Mouse (Mus musculus): ENCODE data around the gene Pla2g7. TPM values are rescaled to one million over a fixed set of nuclear protein-coding genes. Genes with fewer than 3 reads are reported as not detected.
A peak's percentile ranks its signal among the peaks of the same experiment; 100 is the strongest.

Gene Pla2g7
- total and polyA plus RNA-seq, 2 experiments from 2014 or later, result 11.1 to 22.7 TPM

GRCm38 (mm10) chr17:43644375-43644774 lies 76.5 kb downstream of the Pla2g7 start:
- ATAC-seq (ENCODE audit: insufficient read depth, low read depth), result peak; percentile 81
- no peak for TF ChIP-seq EP300 (IDR thresholded peaks at IDR 0.05; ENCODE audit: low read depth)
- TF ChIP-seq CTCF (IDR thresholded peaks at IDR 0.05; ENCODE audit: low read depth), result no peak
- DNase-seq (ENCODE audit: low spot score), result peak; percentile 62

GRCm38 (mm10) chr17:43645136-43645535 lies 77.2 kb downstream of the Pla2g7 start:
- no peak overlapping the region for H3K9ac ChIP-seq (replicated peaks; ENCODE audit: low read depth, low read length)
- no peak overlapping the region for H3K27ac ChIP-seq (ENCODE audit: low read depth)
- no peaks in the 10 kb centered on the region for H3K27me3 ChIP-seq (ENCODE audit: control insufficient read depth, insufficient read depth, low read length)
- peaks cover 12% of the 10 kb centered on the region for H3K4me1 ChIP-seq (ENCODE audit: control insufficient read depth, insufficient read depth)
- 71% methylated on average over 3 of the region's 3 CpGs for WGBS
- peaks cover 17% of the 10 kb centered on the region; the same call in 1 of the 2 replicates for H3K36me3 ChIP-seq (replicated peaks; ENCODE audit: control insufficient read depth, insufficient read depth, low read length)
- H3K4me3 ChIP-seq (ENCODE audit: low read depth, low read length), result no peak overlapping the region
- H3K9me3 ChIP-seq (replicated peaks; ENCODE audit: control insufficient read depth, low read length), result no peaks in the 10 kb centered on the region
- no peak overlapping the region for H3K4me2 ChIP-seq (ENCODE audit: low read depth, low read length)
- TF ChIP-seq CTCF (IDR thresholded peaks at IDR 0.05; ENCODE audit: low read depth), result no peak
- no peak for TF ChIP-seq EP300 (IDR thresholded peaks at IDR 0.05; ENCODE audit: low read depth)
- ATAC-seq (ENCODE audit: insufficient read depth, low read depth), result no peak
- DNase-seq (ENCODE audit: low spot score), result no peak

More at GRCm38 (mm10) chr17:43644375-43644774, 76.5 kb downstream of the Pla2g7 start:
- Histone ChIP-seq H3K4me1 (ENCODE audit: control insufficient read depth, insufficient read depth) (peaks cover 12% of the 10 kb centered on the region), H3K27me3 (ENCODE audit: control insufficient read depth, insufficient read depth, low read length) (no peaks in the 10 kb centered on the region), H3K9ac (replicated peaks; ENCODE audit: low read depth, low read length) (no peak overlapping the region), H3K4me2 (ENCODE audit: low read depth, low read length) (peak overlapping the region; percentile 30; the same call in 1 of the 2 replicates), H3K4me3 (ENCODE audit: low read depth, low read length) (no peak overlapping the region), H3K27ac (ENCODE audit: low read depth) (no peak overlapping the region), H3K36me3 (replicated peaks; ENCODE audit: control insufficient read depth, insufficient read depth, low read length) (peaks cover 17% of the 10 kb centered on the region; the same call in 1 of the 2 replicates), H3K9me3 (replicated peaks; ENCODE audit: control insufficient read depth, low read length) (no peaks in the 10 kb centered on the region)
- 6% methylated on average over 7 of the region's 7 CpGs for WGBS

- Histone ChIP-seq H3K9ac (replicated peaks; ENCODE audit: low read depth, low read length) (no peak overlapping the region), H3K4me2 (ENCODE audit: low read depth, low read length) (no peak overlapping the region), H3K4me1 (ENCODE audit: control insufficient read depth, insufficient read depth) (peaks cover 12% of the 10 kb centered on the region), H3K9me3 (replicated peaks; ENCODE audit: control insufficient read depth, low read length) (no peaks in the 10 kb centered on the region), H3K27ac (ENCODE audit: low read depth) (no peak overlapping the region), H3K36me3 (replicated peaks; ENCODE audit: control insufficient read depth, insufficient read depth, low read length) (peaks cover 22% of the 10 kb centered on the region), H3K27me3 (ENCODE audit: control insufficient read depth, insufficient read depth, low read length) (no peaks in the 10 kb centered on the region), H3K4me3 (ENCODE audit: low read depth, low read length) (no peak overlapping the region)
- 45% methylated on average over 5 of the region's 5 CpGs for WGBS
- DNase-seq (ENCODE audit: low spot score) (no peak), ATAC-seq (ENCODE audit: insufficient read depth, low read depth) (no peak)
- TF ChIP-seq EP300 (IDR thresholded peaks at IDR 0.05; ENCODE audit: low read depth), result no peak
- TF ChIP-seq CTCF (IDR thresholded peaks at IDR 0.05; ENCODE audit: low read depth), result no peak
Measured at GRCm38 (mm10) chr17:43646925-43647324, 79.0 kb downstream of the Pla2g7 start.

- DNase-seq (ENCODE audit: low spot score) (no peak), ATAC-seq (ENCODE audit: insufficient read depth, low read depth) (no peak)
- Histone ChIP-seq H3K9ac (replicated peaks; ENCODE audit: low read depth, low read length) (no peak overlapping the region), H3K27ac (ENCODE audit: low read depth) (no peak overlapping the region), H3K36me3 (replicated peaks; ENCODE audit: control insufficient read depth, insufficient read depth, low read length) (peaks cover 28% of the 10 kb centered on the region), H3K9me3 (replicated peaks; ENCODE audit: control insufficient read depth, low read length) (no peaks in the 10 kb centered on the region), H3K4me3 (ENCODE audit: low read depth, low read length) (no peak overlapping the region), H3K27me3 (ENCODE audit: control insufficient read depth, insufficient read depth, low read length) (no peaks in the 10 kb centered on the region), H3K4me1 (ENCODE audit: control insufficient read depth, insufficient read depth) (peaks cover 3% of the 10 kb centered on the region; the same call in 1 of the 2 replicates), H3K4me2 (ENCODE audit: low read depth, low read length) (no peak overlapping the region)
- TF ChIP-seq EP300 (IDR thresholded peaks at IDR 0.05; ENCODE audit: low read depth) (no peak), CTCF (IDR thresholded peaks at IDR 0.05; ENCODE audit: low read depth) (peak; percentile 48)
- 80% methylated on average over 10 of the region's 10 CpGs for WGBS
Measured at GRCm38 (mm10) chr17:43649641-43650436, 81.9 kb downstream of the Pla2g7 start.

GRCm38 (mm10) chr17:43651314-43652046 lies 83.6 kb downstream of the Pla2g7 start:
- Histone ChIP-seq H3K9me3 (replicated peaks; ENCODE audit: control insufficient read depth, low read length) (no peaks in the 10 kb centered on the region), H3K4me1 (ENCODE audit: control insufficient read depth, insufficient read depth) (no peaks in the 10 kb centered on the region), H3K9ac (replicated peaks; ENCODE audit: low read depth, low read length) (no peak overlapping the region), H3K27ac (ENCODE audit: low read depth) (no peak overlapping the region), H3K27me3 (ENCODE audit: control insufficient read depth, insufficient read depth, low read length) (no peaks in the 10 kb centered on the region), H3K4me3 (ENCODE audit: low read depth, low read length) (no peak overlapping the region), H3K4me2 (ENCODE audit: low read depth, low read length) (no peak overlapping the region), H3K36me3 (replicated peaks; ENCODE audit: control insufficient read depth, insufficient read depth, low read length) (peaks cover 25% of the 10 kb centered on the region)
- 69% methylated on average over 14 of the region's 14 CpGs for WGBS
- no peak for TF ChIP-seq CTCF (IDR thresholded peaks at IDR 0.05; ENCODE audit: low read depth)
- no peak for TF ChIP-seq EP300 (IDR thresholded peaks at IDR 0.05; ENCODE audit: low read depth)
- ATAC-seq (ENCODE audit: insufficient read depth, low read depth) (no peak), DNase-seq (ENCODE audit: low spot score) (no peak)

Other genes starting within 250 kb of the Pla2g7 start
- gene Adgrf5, start 207.6 kb upstream of the Pla2g7 start, total RNA-seq (2014; rRNA removed; ENCODE audit: low replicate concordance), result 89.0 and 134 TPM in 2 replicates
- gene Adgrf5, start 207.6 kb upstream of the Pla2g7 start, polyA plus RNA-seq (2015; fragmentation: Nextera tagmentation; extraction: Ambion mirVana), result 16.7 and 19.1 TPM in 2 replicates
- not detected in 2 replicates for gene Mep1a, start 65.3 kb upstream of the Pla2g7 start, total RNA-seq (2014; rRNA removed; ENCODE audit: low replicate concordance)
- gene Mep1a, start 65.3 kb upstream of the Pla2g7 start, polyA plus RNA-seq (2015; fragmentation: Nextera tagmentation; extraction: Ambion mirVana), result not detected in 2 replicates
- not detected in 2 replicates for gene Ankrd66, start 24.5 kb upstream of the Pla2g7 start, total RNA-seq (2014; rRNA removed; ENCODE audit: low replicate concordance)
- not detected in 2 replicates for gene Ankrd66, start 24.5 kb upstream of the Pla2g7 start, polyA plus RNA-seq (2015; fragmentation: Nextera tagmentation; extraction: Ambion mirVana)
- not detected in 2 replicates for gene Tdrd6, start 62.2 kb downstream of the Pla2g7 start, total RNA-seq (2014; rRNA removed; ENCODE audit: low replicate concordance)
- 0.11 TPM in 1 of 2 replicates, not detected in the other for gene Tdrd6, start 62.2 kb downstream of the Pla2g7 start, polyA plus RNA-seq (2015; fragmentation: Nextera tagmentation; extraction: Ambion mirVana)
- 2.4 and 7.9 TPM in 2 replicates for gene Slc25a27, start 99.1 kb downstream of the Pla2g7 start, total RNA-seq (2014; rRNA removed; ENCODE audit: low replicate concordance)
- gene Slc25a27, start 99.1 kb downstream of the Pla2g7 start, polyA plus RNA-seq (2015; fragmentation: Nextera tagmentation; extraction: Ambion mirVana), result 7.8 and 10.9 TPM in 2 replicates
- 7.0 and 8.3 TPM in 2 replicates for gene Cyp39a1, start 99.3 kb downstream of the Pla2g7 start, total RNA-seq (2014; rRNA removed; ENCODE audit: low replicate concordance)
- 39.5 and 43.7 TPM in 2 replicates for gene Cyp39a1, start 99.3 kb downstream of the Pla2g7 start, polyA plus RNA-seq (2015; fragmentation: Nextera tagmentation; extraction: Ambion mirVana)
- gene Rcan2, start 233.3 kb downstream of the Pla2g7 start, total RNA-seq (2014; rRNA removed; ENCODE audit: low replicate concordance), result 125 and 167 TPM in 2 replicates
- gene Rcan2, start 233.3 kb downstream of the Pla2g7 start, polyA plus RNA-seq (2015; fragmentation: Nextera tagmentation; extraction: Ambion mirVana), result 83.8 and 94.3 TPM in 2 replicates